Mouse (Mus musculus) layer of hippocampus, adult 8-10 months (tissue): Measurements from ENCODE around the gene Gtf3c3. TPM values are rescaled to one million over a fixed set of nuclear protein-coding genes. Genes with fewer than 3 reads are reported as not detected.

Source experiments
- total RNA-seq, 4 experiments: library from RNA; stranded (reverse); gene quantifications; 2 replicates each; pipeline ENCODE4 v1.2.4; 2022

Gtf3c3 gene
- total RNA-seq, 4 experiments from 2014 or later = 25.4 to 31.1 (median 29.0) TPM

Other genes starting within 250 kb of the Gtf3c3 start
- 10 to 100 TPM; 25.0 to 35.1 (median 26.9) TPM for gene Hecw2, start 243.8 kb downstream of the Gtf3c3 start, total RNA-seq
- gene Ccdc150, start 188.3 kb downstream of the Gtf3c3 start, total RNA-seq = under 1 TPM; 0.26 to 0.54 (median 0.40) TPM
- gene Pgap1, start 118.7 kb upstream of the Gtf3c3 start, total RNA-seq = 10 to 100 TPM; 20.2 to 28.0 (median 22.9) TPM